Mouse (Mus musculus) cerebellum, adult 11-12 months (tissue): Measurements from ENCODE around the gene Cdh16.

Experiments used
- DNase-seq: peaks from one replicate; pipeline ENCODE4 v3.0.0; 2022

Cdh16 gene

GRCm38 (mm10) chr8:104569559-104569958 lies 54.6 kb downstream of the Cdh16 start:
- no peak for DNase-seq

- peak; percentile 49 for DNase-seq
Observed at GRCm38 (mm10) chr8:104565457-104565798, 58.8 kb downstream of the Cdh16 start.

GRCm38 (mm10) chr8:104564633-104565456 lies 59.4 kb downstream of the Cdh16 start:
- DNase-seq: peak; percentile 85

- DNase-seq: no peak
Observed at GRCm38 (mm10) chr8:104560731-104561130, 63.5 kb downstream of the Cdh16 start.

GRCm38 (mm10) chr8:104557226-104557625 lies 67.0 kb downstream of the Cdh16 start:
- no peak for DNase-seq

GRCm38 (mm10) chr8:104555191-104555590 lies 69.0 kb downstream of the Cdh16 start:
- DNase-seq: no peak
